Mouse (Mus musculus) hindbrain, embryonic 12.5 days (tissue): Measurements from ENCODE around the gene Epha3. TPM values are rescaled to one million over a fixed set of nuclear protein-coding genes. Genes with fewer than 3 reads are reported as not detected.
A peak's percentile ranks its signal among the peaks of the same experiment; 100 is the strongest.

Experiments
- ATAC-seq: fragments of 200-750 bp; cut with Nextera tagmentation; 2 replicates; pipeline ENCODE4 v1.8.0; 2017; ENCODE audit warnings: moderate TSS enrichment; ENCODE audit not compliant: low FRiP score
- H3K27ac ChIP-seq: fragments of 300-500 bp; sonication (generic); 2 replicates; pipeline ENCODE4 v1.5.1; 2016; ENCODE audit warnings: mild to moderate bottlenecking
- H3K27me3 ChIP-seq: fragments of 300-500 bp; sonication (generic); 2 replicates; pipeline ENCODE4 v1.6.1; 2016; ENCODE audit warnings: mild to moderate bottlenecking
- H3K36me3 ChIP-seq: fragments of 300-500 bp; sonication (generic); 2 replicates; pipeline ENCODE4 v1.6.1; 2016; ENCODE audit warnings: mild to moderate bottlenecking
- H3K4me1 ChIP-seq: fragments of 300-500 bp; sonication (generic); 2 replicates; pipeline ENCODE4 v1.6.1; 2016
- H3K4me2 ChIP-seq: fragments of 300-500 bp; sonication (generic); replicated peaks from 2 replicates; pipeline ENCODE4 v1.6.1; 2016; ENCODE audit warnings: mild to moderate bottlenecking
- H3K4me3 ChIP-seq: fragments of 300-500 bp; sonication (generic); 2 replicates; pipeline ENCODE4 v1.5.1; 2016; ENCODE audit warnings: mild to moderate bottlenecking
- H3K9ac ChIP-seq: fragments of 300-500 bp; sonication (generic); 2 replicates; pipeline ENCODE4 v1.6.1; 2016; ENCODE audit warnings: mild to moderate bottlenecking, moderate library complexity
- H3K9me3 ChIP-seq: fragments of 300-500 bp; sonication (generic); replicated peaks from 2 replicates; pipeline ENCODE4 v1.6.1; 2016; ENCODE audit warnings: mild to moderate bottlenecking
- whole genome bisulfite sequencing: fragments of 180-500 bp; shearing (Covaris S2); methylation state at CpG from one replicate; pipeline ENCODE4 v1.1.7; 2016; 5-methylcytosine and 5-hydroxymethylcytosine counted together
- polyA plus RNA-seq: library from polyadenylated mRNA; unstranded; fragments of >200 nt; fragmentation: Nextera tagmentation; extraction: Ambion mirVana; gene quantifications from 2 replicates; pipeline ENCODE4 v1.2.1, GENCODE M21; 2016

Gene Epha3
- polyA plus RNA-seq, 1 experiment from 2014 or later = 63.1 TPM

DNA sequence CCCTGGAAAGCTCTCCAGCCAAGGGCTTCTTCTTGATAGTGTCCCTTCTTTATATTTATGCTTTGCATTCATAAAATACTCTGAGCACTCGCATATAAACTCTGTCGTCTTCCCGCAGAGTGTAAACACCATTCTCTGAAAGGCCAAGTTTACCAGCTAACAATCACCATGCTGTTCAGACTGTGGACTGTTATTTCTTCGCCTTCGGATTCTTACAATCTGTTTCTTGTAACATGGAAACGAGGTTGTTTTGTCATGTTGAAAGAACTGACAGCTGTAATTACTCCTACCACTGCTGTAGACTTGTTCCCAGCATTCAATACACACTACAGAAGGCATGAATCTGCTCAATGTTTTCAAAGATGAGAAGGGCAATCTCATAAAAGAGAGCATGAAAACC is 46.4 kb downstream of the Epha3 start:
- Histone ChIP-seq H3K27ac (peak overlapping the region; percentile 69), H3K9me3 (no peaks in the 10 kb centered on the region), H3K9ac (no peak overlapping the region), H3K4me1 (peaks cover 12% of the 10 kb centered on the region), H3K4me3 (no peak overlapping the region), H3K4me2 (0 out of 2 replicates have a peak overlapping the region, but pooled peaks have one; percentile 2), H3K36me3 (no peaks in the 10 kb centered on the region), H3K27me3 (no peaks in the 10 kb centered on the region)
- ATAC-seq = peak; percentile 71
- 30% methylated on average over 6 of the region's 6 CpGs for WGBS

DNA sequence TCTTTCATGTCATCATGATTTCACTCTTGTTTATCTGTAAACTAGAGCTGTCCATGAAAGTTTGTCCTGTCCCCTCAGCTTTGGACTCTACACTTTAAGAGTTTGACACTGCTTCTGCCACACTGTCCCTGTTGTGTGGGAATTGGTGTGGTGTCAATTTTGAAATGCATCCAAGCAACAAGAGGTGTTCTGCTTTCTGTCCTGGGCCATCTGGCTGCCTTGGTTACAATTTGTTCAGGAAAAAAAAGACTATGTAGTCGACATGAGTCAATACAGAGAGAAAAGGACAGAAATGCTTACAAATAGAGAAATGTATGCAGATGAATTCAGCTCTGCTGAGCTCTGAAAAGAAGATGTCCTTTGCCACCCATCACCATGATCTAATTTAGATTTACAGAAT is 47.3 kb downstream of the Epha3 start:
- H3K4me1 ChIP-seq = peaks cover 12% of the 10 kb centered on the region
- no peak overlapping the region for H3K27ac ChIP-seq
- no peaks in the 10 kb centered on the region for H3K36me3 ChIP-seq
- ATAC-seq = peak; percentile 42; the same call in 1 of the 2 replicates
- H3K9me3 ChIP-seq = no peaks in the 10 kb centered on the region
- H3K27me3 ChIP-seq = no peaks in the 10 kb centered on the region
- H3K4me2 ChIP-seq = no peak overlapping the region
- WGBS = 19% methylated on average over 1 of the region's 1 CpGs
- H3K9ac ChIP-seq = no peak overlapping the region
- no peak overlapping the region for H3K4me3 ChIP-seq

DNA sequence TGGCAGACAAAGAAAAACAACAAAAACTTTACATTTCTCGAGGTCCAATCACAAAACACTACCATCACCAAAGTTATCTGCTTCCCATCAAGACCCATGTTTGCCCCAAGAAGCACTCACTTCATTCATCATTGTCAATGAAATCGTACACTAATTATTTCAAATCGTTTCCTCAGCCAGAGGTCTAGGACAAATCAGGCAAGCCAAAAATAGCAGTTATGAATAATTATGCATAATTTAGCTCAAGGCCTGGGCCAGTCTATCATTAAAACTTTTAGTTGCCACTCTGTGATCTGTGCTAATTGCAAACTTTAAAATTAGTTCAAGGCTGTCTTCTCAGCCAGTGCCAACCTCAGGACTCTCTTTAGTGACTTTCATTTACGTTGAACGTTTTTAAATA is 54.1 kb downstream of the Epha3 start:
- WGBS = 59% methylated on average over 5 of the region's 5 CpGs

DNA sequence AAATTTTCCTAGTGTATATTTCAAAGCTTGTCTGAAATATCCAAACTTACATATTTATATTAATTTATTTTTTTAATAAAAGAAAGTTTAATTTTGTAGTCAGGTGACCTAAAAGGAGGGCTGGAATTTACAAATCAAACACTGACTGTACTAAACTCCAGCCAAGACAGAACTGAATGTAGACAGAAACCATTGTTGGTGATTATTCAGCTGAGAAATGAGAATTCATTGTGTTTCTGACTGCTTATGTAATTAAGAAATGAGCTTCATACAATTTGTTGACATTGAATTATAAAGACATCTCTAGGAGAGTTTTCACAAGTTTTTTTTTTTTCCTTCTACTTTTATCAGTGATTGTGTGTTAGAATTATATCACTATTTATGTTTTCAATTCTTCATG is 55.0 kb downstream of the Epha3 start:
- Histone ChIP-seq H3K36me3 (no peaks in the 10 kb centered on the region), H3K27me3 (no peaks in the 10 kb centered on the region), H3K27ac (no peak overlapping the region), H3K4me3 (no peak overlapping the region), H3K4me2 (no peak overlapping the region), H3K9me3 (no peaks in the 10 kb centered on the region), H3K4me1 (0 out of 2 replicates have a peak, but pooled peaks cover 2% of the 10 kb centered on the region), H3K9ac (no peak overlapping the region)
- no peak for ATAC-seq

More for the DNA sequence above, 54.1 kb downstream of the Epha3 start:
- H3K4me3 ChIP-seq = no peak overlapping the region
- no peak for ATAC-seq
- 0 out of 2 replicates have a peak, but pooled peaks cover 2% of the 10 kb centered on the region for H3K4me1 ChIP-seq
- no peaks in the 10 kb centered on the region for H3K9me3 ChIP-seq
- H3K36me3 ChIP-seq = no peaks in the 10 kb centered on the region
- no peak overlapping the region for H3K4me2 ChIP-seq
- H3K9ac ChIP-seq = no peak overlapping the region
- no peaks in the 10 kb centered on the region for H3K27me3 ChIP-seq
- H3K27ac ChIP-seq = no peak overlapping the region

GRCm38 (mm10) chr16:63806437-63807129 is 57.4 kb downstream of the Epha3 start:
- H3K9ac ChIP-seq = no peak overlapping the region
- peak; percentile 99 for ATAC-seq
- no peak overlapping the region for H3K4me3 ChIP-seq
- H3K4me1 ChIP-seq = 0 out of 2 replicates have a peak, but pooled peaks cover 2% of the 10 kb centered on the region
- 28% methylated on average over 5 of the region's 5 CpGs for WGBS
- H3K4me2 ChIP-seq = peak overlapping the region; percentile 3; the same call in 1 of the 2 replicates
- no peaks in the 10 kb centered on the region for H3K27me3 ChIP-seq
- no peaks in the 10 kb centered on the region for H3K36me3 ChIP-seq
- no peaks in the 10 kb centered on the region for H3K9me3 ChIP-seq
- H3K27ac ChIP-seq = 0 out of 2 replicates have a peak overlapping the region, but pooled peaks have one; percentile 18

GRCm38 (mm10) chr16:63806025-63806424 is 58.0 kb downstream of the Epha3 start:
- Histone ChIP-seq H3K9ac (no peak overlapping the region), H3K27ac (0 out of 2 replicates have a peak overlapping the region, but pooled peaks have one; percentile 18), H3K4me1 (0 out of 2 replicates have a peak, but pooled peaks cover 2% of the 10 kb centered on the region), H3K9me3 (no peaks in the 10 kb centered on the region), H3K36me3 (no peaks in the 10 kb centered on the region), H3K4me3 (no peak overlapping the region), H3K27me3 (no peaks in the 10 kb centered on the region), H3K4me2 (0 out of 2 replicates have a peak overlapping the region, but pooled peaks have one; percentile 3)
- peak; percentile 44; the same call in 1 of the 2 replicates for ATAC-seq
- WGBS = 49% methylated on average over 3 of the region's 3 CpGs

- no peak overlapping the region for H3K9ac ChIP-seq
- H3K36me3 ChIP-seq = no peaks in the 10 kb centered on the region
- no peak overlapping the region for H3K27ac ChIP-seq
- no peak for ATAC-seq
- no peak overlapping the region for H3K4me3 ChIP-seq
- H3K9me3 ChIP-seq = no peaks in the 10 kb centered on the region
- H3K4me2 ChIP-seq = no peak overlapping the region
- WGBS = 68% methylated on average over 3 of the region's 3 CpGs
- peaks cover 2% of the 10 kb centered on the region; the same call in 1 of the 2 replicates for H3K4me1 ChIP-seq
- H3K27me3 ChIP-seq = no peaks in the 10 kb centered on the region
Observed at GRCm38 (mm10) chr16:63801436-63801835, 62.5 kb downstream of the Epha3 start.

DNA sequence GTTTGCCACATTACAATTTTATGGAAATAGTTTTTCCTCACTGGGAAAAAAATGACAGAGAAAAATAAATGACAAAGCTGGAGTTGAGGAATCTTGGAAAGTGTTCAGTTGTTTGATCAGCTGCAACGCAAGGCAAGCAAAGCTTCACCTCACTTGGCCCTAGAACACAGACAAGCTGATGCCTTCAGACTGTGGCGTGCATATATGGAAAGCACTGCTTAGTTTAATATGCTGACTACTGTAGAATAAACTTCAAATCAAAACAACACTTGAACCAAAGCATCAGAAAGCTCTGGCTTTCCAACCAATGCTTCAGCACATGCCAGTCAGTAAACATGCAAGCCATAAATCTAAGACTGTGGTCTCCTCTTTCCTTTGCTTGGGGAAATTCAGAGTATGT is 65.6 kb downstream of the Epha3 start:
- Histone ChIP-seq H3K27me3 (no peaks in the 10 kb centered on the region), H3K9ac (no peak overlapping the region), H3K36me3 (no peaks in the 10 kb centered on the region), H3K4me2 (no peak overlapping the region), H3K9me3 (no peaks in the 10 kb centered on the region), H3K27ac (no peak overlapping the region), H3K4me1 (no peaks in the 10 kb centered on the region; the same call in 1 of the 2 replicates), H3K4me3 (no peak overlapping the region)
- no peak for ATAC-seq
- WGBS = 80% methylated on average over 2 of the region's 2 CpGs

GRCm38 (mm10) chr16:63794292-63794691 is 69.7 kb downstream of the Epha3 start:
- Histone ChIP-seq H3K27ac (no peak overlapping the region), H3K4me1 (no peaks in the 10 kb centered on the region; the same call in 1 of the 2 replicates), H3K9me3 (no peaks in the 10 kb centered on the region), H3K36me3 (no peaks in the 10 kb centered on the region), H3K9ac (no peak overlapping the region), H3K4me2 (no peak overlapping the region), H3K4me3 (no peak overlapping the region), H3K27me3 (no peaks in the 10 kb centered on the region)
- 81% methylated on average over 5 of the region's 5 CpGs for WGBS
- no peak for ATAC-seq

DNA sequence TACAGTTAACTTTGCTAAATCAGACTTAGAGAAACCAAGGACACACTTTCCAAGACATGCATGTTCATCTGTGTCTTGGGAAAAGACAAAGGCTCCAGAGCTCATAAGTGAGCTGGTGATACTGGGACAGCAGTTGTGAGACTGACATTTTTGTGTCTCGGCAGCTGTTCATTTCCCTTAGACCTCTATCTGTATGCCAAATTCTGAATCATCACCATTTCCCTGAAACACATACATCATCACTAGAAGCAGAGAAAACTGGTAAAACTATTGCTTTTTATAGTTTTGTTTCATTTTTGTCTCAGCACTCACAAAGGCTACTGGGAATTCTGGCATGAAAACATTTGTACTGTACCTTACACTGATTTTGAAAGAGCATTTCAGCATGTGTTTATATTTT is 70.2 kb downstream of the Epha3 start:
- WGBS = 85% methylated on average over 1 of the region's 1 CpGs

GRCm38 (mm10) chr16:63792084-63792483 is 71.9 kb downstream of the Epha3 start:
- Histone ChIP-seq H3K9me3 (no peaks in the 10 kb centered on the region), H3K27me3 (no peaks in the 10 kb centered on the region), H3K9ac (no peak overlapping the region), H3K4me3 (no peak overlapping the region), H3K27ac (no peak overlapping the region), H3K4me1 (no peaks in the 10 kb centered on the region), H3K36me3 (no peaks in the 10 kb centered on the region), H3K4me2 (no peak overlapping the region)
- no peak for ATAC-seq
- 69% methylated on average over 2 of the region's 2 CpGs for WGBS

More for the DNA sequence above, 70.2 kb downstream of the Epha3 start:
- H3K27me3 ChIP-seq = no peaks in the 10 kb centered on the region
- no peak for ATAC-seq
- no peak overlapping the region for H3K4me2 ChIP-seq
- H3K4me3 ChIP-seq = no peak overlapping the region
- no peaks in the 10 kb centered on the region for H3K9me3 ChIP-seq
- no peak overlapping the region for H3K9ac ChIP-seq
- H3K4me1 ChIP-seq = no peaks in the 10 kb centered on the region
- H3K36me3 ChIP-seq = no peaks in the 10 kb centered on the region
- no peak overlapping the region for H3K27ac ChIP-seq

DNA sequence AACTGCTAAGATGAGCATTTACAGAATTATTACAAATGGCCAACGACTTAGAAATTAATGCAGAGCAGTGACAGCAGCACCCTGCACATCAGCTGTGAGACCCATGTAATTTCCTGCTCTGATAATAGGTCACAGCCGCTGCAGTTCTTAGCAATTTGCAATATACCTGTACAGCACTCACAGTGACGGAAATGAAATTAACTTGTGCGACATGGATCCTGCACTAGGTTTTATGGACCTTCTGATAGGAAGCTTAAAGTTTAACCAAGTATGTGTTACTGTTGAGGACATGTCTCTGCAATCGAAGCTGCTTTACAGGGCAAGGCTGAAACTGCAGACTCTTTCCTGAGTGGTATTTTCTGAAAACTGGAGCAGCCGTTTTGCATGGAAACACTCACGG is 80.4 kb downstream of the Epha3 start:
- no peak for ATAC-seq
- H3K4me2 ChIP-seq = no peak overlapping the region
- no peaks in the 10 kb centered on the region for H3K9me3 ChIP-seq
- no peaks in the 10 kb centered on the region for H3K27me3 ChIP-seq
- H3K4me1 ChIP-seq = no peaks in the 10 kb centered on the region
- H3K27ac ChIP-seq = no peak overlapping the region
- H3K4me3 ChIP-seq = no peak overlapping the region
- no peak overlapping the region for H3K9ac ChIP-seq
- WGBS = 80% methylated on average over 7 of the region's 7 CpGs
- H3K36me3 ChIP-seq = no peaks in the 10 kb centered on the region

DNA sequence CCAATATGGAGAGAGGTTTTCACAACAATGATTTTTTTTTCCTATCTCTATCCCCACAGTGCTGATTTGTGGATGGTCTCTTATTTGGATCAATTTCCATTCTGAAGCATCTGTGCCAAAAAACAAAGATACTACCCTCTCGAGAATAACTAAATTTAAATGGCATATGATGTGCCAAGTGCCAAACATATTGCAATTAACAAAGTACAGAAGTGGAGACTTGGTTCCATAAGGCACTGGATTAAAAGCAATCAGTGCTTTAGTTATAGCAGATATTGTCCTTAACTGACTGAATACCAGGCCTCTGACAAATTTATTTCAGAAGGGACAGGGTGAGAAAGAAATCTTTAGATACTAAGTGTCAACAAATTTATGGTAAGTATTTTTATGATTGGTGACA is 81.9 kb downstream of the Epha3 start:
- no peaks in the 10 kb centered on the region for H3K27me3 ChIP-seq
- H3K27ac ChIP-seq = no peak overlapping the region
- 73% methylated on average over 1 of the region's 1 CpGs for WGBS
- no peaks in the 10 kb centered on the region for H3K4me1 ChIP-seq
- no peak for ATAC-seq
- no peak overlapping the region for H3K4me2 ChIP-seq
- H3K9ac ChIP-seq = no peak overlapping the region
- H3K36me3 ChIP-seq = no peaks in the 10 kb centered on the region
- H3K4me3 ChIP-seq = no peak overlapping the region
- no peaks in the 10 kb centered on the region for H3K9me3 ChIP-seq
